Mouse (Mus musculus): ENCODE data around the gene Ttc37.
A peak's percentile ranks its signal among the peaks of the same experiment; 100 is the strongest.

The Ttc37 gene

DNA sequence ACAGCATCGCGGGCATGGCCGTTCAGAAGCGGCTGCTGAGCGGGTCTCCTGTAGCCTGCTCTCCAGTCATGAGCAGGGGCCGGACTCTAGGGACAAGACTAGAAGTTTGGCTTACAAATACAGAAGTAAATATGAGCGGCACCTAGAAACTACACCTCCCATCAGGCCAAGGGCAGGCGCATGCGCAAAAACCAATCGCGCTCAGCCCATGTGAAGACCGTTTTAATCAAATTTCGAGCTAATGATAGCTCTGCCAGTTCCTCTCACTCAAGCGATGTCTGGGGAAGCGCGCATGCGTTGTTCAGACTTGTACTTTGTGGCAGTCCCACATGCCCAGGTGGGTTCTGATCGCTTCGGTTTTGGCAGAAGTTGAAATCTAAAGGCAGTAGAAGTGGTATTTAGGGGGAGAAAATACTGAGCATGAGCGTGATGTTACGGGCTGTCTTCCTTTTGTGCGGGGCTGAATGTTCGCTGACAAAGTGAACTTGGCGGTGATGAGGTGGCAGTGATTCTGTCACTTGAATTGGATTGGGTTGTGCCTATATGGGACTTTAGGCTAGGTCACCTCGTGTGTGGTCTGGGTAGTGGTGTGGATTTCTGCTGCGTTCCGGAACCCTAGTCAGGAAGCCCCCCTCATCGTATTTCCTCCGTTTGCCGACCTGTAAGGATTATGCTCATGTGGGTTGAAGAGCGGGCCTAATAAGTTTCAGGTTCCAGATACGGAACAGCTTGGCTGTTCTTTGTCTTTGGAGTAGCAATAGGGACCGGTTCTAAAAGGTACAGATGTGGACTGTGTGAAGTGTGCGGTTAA lies at the start of gene Ttc37, which contains the start of gene Arsk:
Ttc37 (plus strand) TSS at position 242 of the 811 bp plus-strand sequence.
Arsk (minus strand) TSS at position 168 of the 811 bp plus-strand sequence.
- peak; percentile 88 for DNase-seq (ENCODE audit: low read depth in 1 of 2, low spot score in 2 of 2)

DNA sequence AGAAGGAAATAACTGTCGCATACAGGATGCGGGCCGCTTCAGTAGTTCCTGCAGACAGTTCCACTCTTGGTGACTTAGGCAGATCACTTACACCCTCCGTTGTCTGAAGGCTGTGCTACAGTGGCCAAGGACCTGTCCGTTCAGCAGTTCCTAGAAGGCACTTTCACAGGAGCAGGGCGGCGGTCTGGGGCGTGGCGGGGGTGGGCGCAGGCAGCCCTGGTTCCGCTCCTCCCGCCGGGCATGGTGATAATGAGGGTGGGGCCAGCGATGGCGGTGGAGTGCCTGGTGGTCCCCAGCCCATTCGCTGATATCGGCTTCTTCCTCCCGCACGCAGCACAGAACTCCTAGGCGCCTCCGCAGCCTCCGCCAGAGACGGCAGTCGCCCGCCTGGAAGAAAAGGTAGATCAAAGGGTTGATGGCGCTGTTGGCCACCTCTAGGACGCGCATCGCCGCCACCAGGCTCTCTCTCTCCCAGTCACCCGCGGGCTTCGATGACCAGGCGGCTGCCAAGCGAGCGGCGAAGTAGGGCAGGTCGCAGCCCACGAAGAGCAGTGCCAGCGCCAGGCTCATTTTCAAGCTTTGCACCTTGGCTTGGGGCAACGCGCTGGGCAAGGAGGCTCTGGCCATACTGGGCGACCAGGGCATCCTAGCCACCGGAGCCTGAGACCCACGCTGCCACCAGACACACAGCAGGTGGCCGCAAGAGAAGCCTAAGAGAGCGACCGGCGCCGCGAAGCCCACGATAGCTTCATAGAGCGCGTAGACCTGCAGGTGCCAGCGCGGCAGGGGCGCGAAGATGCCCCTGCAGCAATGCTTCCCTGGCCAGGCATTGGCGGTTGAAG lies 42.9 kb upstream of the Ttc37 start:
- DNase-seq (ENCODE audit: low read depth in 1 of 2, low spot score in 2 of 2), result peak in 1 of 2 experiments; percentile 3

DNA sequence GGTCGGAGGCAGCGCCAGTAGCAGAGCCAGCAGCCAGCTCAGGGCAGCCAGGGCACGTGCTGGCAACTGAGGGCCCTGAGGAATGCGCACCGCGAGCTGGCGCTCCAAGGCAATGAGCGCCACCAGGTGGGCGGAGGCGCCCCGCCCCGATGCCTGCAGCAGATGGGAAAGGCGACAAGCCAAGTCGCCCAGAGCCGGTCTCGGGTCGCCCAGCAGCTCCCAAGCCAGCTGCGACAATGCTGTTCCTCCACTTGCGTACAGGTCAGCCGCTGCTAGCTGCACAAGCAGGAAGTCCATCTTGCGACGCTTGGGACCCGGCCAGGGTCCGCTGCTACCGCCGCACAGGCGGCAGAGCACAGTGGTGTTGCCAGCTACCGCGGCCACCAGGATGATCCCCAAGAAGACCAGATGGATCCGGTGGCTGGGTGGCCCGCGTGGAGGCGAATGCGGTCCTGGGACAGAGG lies 42.2 kb upstream of the Ttc37 start:
- peak; percentile 1 to 13 for DNase-seq (ENCODE audit: low read depth in 1 of 2, low spot score in 2 of 2)

DNA sequence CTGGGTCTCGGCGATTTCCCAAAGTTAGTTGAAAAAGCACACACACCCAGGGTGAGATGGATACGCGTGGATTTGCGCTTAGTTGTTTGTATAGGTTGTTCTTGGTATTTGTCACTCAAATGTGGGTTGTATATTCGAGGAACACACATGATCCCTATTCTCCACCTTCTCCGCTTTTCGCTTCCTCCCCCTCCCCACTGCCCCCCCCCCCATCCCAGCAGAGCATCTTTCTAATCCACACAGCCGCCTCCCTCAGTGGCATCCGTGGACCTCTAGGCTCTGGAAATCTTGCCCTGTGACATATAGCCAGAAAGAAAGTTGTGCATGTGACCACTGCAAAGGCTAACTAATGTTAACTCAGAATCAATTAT lies 41.7 kb upstream of the Ttc37 start, which contains the start of gene Gpr150:
Gpr150 (minus strand) TSS at position 101 of the 371 bp plus-strand sequence.
- DNase-seq (ENCODE audit: low read depth in 1 of 2, low spot score in 2 of 2), result no peak

DNA sequence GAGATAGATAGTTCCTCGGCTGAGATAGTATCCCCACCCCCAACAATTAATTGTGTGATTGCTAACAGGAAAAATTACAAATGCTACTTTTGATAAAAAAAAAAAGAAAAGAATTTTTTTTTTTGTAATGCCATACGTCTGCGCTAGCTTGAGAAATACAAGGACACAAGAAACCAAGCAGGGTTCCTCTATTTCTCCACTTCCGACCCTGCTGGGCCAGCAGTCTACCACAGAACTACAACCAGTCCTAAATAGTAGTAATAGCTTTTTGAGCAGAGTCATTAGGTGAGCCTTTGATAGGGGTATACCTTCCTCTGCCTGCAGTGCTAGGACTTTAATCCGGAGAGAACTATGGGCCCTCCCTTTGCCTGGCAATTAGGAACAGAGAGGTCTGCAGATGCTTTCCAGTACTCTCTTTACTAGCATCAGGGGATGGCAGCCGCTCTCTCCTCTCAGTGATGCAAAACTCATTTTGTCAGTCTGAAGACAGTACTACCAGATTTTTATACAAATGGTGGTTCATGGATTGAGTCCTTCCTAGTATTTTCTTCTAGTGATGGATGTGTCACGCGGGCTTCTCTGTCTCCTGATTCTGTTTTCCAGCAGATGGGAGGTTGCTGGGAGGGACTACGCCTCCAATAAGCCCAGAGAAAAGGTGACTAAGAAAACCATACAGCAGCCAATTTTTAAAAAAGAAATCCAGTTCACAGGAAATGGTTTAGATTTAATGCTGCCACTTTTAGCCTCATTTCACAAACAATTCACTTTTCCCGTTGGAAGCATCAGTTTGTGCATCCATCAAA lies 41.1 kb upstream of the Ttc37 start:
- DNase-seq (ENCODE audit: low read depth in 1 of 2, low spot score in 2 of 2), result no peak

DNA sequence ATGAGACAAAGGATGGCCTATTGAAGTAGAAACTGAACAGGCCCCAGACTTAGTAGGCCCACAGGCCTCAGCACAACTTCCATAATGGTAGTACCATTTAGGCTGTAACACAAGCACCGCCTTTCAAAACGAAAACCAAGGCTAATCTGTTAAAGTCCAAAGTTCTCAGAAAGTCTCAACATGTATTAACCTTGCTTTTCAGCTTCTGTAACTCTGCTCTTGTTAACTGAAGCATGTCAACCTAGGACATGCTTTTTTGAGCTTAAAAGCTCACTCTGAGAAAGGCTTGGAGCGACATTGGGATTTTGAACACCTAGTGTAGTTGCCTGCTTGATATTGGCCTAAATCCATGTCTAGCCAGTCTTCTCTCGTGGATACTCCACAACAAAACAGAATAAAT lies 38.9 kb upstream of the Ttc37 start:
- DNase-seq (ENCODE audit: low read depth in 1 of 2, low spot score in 2 of 2), result no peak

DNA sequence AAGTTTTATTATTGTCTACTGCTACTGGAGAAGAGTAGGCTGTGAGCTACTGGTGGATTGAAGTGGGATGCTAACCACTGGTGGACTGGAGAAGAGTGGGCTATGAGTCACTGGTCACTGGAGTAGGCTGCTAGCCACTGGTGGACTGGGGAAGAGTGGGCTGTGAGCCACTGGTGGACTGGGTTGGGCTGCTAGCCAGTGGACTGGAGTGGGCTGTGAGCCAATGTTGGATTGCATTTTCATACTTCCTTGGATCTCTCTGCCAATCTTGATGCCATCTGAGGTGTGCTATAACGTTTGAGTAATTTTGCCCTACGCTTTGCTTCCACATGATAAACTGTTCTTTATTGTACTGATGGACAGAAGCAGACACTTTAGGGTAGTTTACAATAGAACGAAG lies 36.4 kb upstream of the Ttc37 start:
- DNase-seq (ENCODE audit: low read depth in 1 of 2, low spot score in 2 of 2), result no peak

DNA sequence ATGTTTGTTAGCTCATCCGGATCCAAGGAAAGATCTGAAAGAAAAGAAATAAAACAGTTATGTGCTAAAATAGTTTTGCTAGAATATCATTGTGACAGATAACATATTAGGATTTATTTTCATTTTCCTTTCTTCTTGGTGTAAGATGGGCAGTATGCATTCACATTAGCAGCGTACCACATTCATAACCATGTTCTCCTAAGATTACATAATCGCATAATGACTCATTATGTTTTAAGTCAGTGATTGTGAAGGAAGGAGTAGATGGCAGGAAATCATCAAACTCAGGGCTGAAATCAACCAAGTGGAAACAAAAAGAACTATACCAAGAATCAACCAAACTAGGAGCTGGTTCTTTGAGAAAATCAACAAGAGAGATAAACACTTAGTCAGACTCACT lies 36.0 kb upstream of the Ttc37 start:
- no peak for DNase-seq (ENCODE audit: low read depth in 1 of 2, low spot score in 2 of 2)

DNA sequence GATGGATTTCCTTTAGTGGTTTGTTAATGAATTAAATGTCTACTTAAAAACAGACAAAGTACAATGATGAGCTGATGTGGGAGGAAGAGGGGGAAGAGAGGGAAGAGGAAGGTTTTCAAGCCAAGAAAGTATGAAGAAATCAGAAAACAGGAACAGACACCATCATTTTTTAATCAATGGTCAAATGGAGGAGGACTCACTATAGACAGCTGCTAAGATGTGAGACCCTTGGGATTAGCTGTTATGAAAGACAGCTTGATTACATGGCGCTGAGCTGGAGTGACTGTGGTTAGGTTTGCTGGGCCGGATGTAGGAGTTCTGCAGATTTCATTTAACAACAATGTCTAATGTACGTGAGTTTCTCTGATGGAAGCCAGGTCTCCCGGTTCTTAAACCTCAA lies 35.0 kb upstream of the Ttc37 start:
- DNase-seq (ENCODE audit: low read depth in 1 of 2, low spot score in 2 of 2), result no peak

DNA sequence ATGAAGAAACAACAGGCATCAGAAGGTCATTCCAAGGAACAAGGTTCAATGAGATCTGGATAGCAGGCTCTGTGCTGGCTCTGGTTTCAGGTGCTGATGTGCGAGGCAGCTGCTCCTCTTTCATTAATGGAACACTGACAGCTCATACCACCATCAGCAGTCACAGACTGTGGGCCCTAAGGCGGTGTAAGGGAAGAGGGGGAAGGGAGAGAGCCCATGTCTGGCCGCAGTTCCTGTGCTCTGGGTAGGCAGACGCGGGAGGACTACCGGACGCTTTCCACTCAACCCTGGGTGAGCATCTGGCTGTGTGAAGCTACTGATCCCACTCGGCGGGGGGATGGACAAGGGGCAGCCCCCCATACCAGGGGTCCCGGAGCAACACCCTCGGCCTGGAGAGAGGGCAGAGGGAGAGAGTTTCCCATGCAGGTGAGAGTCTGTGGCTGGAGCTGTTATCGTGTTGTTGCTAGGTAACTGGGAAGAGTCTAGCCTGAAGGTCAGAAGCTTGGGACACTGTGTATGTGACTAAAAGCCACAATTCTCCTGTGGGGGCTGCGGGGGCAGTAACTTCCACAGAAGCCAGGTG lies 34.1 kb upstream of the Ttc37 start:
- DNase-seq (ENCODE audit: low read depth in 1 of 2, low spot score in 2 of 2), result no peak

DNA sequence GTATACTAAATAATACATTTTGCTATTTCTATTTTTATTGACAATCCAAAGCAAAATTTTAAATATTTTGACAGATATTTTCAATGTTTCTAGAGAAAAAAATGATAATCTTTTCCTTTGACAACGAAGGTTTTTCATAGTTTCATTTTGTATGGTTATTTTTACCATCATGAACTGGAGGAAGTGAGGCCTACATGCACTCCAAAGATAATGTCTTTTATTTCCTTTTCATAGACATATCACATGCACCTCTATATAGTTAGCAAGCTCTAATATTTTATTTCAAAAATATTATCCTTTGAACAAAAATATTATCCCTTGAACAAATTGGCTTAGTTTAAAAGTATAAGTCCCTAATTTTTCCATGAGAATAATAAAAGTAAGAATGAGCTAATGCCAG lies 24.2 kb upstream of the Ttc37 start:
- DNase-seq (ENCODE audit: low read depth in 1 of 2, low spot score in 2 of 2), result no peak

DNA sequence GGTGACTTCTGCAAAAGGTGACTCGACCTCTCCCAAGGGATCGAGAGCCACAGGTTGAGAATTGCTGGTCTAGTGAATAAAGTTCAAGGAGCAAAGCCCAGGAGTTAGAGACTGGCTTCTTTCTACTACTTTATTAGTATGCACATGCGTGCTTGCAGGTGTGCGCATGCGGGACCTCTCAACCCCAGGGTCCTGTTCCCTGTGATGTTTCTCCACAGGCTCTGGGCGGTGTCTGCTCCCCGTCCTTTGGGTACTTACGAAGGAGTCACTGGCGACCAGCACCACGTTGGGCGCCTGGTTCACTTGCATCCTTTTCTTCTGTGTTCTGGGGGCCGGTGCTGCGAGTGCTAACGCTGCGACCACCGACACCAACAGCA lies 430 bp upstream of the Ttc37 start:
- DNase-seq (ENCODE audit: low read depth in 1 of 2, low spot score in 2 of 2), result no peak

DNA sequence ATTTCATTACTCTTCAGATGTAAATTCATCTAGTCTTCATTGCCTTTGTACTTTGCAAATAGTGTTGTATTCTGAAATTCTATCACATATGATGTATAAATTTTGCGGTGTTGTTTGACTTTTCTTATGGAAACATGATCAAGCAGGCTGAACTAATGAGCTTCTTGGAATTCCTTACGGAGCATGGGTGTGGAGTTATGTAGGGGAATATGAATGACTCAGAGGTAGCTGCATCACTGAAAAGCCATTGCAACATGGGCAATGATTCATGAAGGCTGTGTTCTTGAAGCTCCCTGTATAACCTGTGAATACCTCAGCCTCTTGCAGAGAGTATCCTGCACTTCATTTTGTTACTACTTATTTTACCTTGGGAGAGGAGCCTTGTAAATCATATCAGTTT lies 3.5 kb downstream of the Ttc37 start:
- DNase-seq (ENCODE audit: low read depth in 1 of 2, low spot score in 2 of 2), result no peak

DNA sequence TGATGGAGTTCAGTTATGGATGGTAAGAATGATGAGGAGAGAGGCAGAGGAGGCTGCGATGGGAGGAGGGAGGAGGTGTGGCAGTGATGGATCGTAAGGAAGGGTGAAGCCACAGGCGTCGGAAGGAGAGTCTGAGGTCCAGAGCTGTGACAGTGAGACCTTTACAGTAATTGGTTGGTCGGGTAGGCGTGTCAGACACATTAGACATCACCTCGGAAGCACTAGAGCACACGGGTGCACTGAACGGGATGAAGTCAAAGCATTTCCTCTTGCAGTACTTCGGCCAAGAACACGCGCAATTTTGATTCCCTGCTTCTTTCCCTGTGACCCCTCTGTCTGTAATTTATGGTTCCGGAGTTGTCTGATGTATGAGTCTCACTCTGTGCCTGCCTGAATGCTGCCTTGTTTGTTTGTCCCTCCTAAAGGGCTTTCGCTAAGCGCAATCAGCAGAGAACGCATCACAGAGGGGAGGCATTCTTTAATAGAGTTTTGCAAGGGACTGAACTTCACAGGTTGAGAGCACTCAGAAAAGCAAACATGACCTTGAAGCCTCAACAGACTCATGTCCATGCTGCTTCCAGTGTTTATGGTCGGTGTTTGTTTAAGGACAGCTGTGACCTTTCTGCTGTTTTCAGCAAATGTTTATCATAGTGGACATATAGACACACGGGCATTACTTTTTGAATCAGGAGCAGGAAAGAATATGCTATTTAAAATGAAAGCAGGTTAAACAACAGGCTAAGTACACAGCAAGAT lies 10.7 kb downstream of the Ttc37 start:
- DNase-seq (ENCODE audit: low read depth in 1 of 2, low spot score in 2 of 2), result no peak

DNA sequence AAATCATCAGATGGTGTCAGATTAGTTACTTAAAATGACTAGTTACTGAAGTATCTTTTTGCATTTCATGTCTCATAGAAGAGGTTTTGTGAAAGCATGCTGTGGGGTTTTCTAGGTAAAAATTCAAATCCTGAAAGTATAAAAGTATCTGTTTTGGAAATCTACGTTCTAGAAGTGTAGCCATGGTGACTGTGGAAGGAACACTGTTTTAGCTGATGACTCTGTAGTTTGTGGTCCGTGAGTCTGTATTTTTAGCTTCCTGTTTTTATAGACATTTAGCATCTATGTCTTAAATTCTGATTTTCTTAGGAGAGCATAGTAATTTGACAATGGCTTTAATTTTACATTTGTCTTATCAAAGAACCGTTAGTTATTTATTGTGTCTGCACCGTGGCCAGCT lies 30.3 kb downstream of the Ttc37 start:
- DNase-seq (ENCODE audit: low read depth in 1 of 2, low spot score in 2 of 2), result no peak

DNA sequence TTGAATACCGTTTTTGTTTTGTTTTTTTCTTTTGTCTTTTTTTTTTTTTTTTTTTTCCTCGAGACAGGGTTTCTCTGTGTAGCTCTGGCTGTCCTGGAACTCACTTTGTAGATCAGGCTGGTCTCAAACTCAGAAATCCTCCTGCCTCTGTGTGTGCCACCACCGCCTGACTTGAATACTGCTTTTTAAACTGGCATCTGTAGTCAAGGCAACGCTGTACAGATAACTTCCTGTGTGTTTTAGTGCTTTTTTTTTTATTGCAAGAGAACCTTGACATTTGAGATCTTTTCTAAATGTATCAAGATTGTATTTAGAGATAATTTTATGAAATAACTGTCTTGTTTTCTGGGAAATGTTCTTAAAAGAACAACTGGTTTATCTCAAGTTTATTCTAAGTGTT lies 33.9 kb downstream of the Ttc37 start:
- DNase-seq (ENCODE audit: low read depth in 1 of 2, low spot score in 2 of 2), result no peak

DNA sequence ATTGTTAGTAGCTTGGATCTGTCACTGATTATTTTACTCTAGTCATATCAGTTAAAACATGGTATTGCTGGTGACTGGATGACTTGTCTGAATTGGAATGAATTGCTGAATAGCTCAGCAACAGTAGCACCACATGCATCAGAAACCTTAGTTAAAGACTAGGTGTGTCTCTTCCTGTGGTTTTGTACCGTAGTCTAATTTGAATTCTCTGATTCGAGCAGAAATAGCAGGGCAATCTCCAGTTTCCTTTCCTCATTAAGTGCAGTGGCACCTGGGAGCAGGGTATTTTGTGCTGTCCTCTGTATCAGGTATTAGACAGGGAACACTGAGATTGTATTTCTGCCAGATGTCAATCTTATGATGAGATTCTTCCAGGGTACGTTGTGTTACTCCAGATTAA lies 40.3 kb downstream of the Ttc37 start:
- no peak for DNase-seq (ENCODE audit: low read depth in 1 of 2, low spot score in 2 of 2)

DNA sequence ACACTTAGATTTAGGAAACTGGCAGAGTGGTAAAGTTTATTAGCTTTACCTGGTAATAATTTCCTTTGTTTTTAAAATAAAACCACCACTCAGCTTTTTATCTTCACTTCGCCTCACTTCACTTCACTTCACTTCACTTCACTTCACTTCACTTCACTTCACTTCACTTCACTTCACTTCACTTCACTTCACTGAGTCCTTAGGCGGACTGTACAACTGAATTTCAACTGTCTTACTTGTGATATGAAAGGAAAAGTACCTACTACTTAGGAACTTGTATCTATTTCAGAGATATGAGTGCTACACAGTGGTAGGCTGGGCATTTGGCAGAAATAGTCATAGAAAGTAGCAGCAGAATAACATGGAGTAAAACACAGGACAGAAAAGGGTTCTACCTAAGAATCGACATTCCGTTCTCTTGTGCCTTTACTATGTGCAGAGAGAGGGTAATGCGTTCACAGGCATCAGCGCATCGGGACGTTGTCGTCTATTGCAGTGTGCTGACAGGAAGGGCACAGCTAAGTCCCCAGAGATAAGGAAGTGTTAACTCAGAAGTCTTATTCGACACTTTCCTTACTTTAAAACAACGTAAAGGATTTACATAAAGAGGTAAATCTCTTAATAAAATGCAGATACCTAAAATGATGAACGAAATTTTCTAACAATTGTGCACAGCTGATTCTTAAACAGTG lies 42.7 kb downstream of the Ttc37 start:
- DNase-seq (ENCODE audit: low read depth in 1 of 2, low spot score in 2 of 2), result no peak

DNA sequence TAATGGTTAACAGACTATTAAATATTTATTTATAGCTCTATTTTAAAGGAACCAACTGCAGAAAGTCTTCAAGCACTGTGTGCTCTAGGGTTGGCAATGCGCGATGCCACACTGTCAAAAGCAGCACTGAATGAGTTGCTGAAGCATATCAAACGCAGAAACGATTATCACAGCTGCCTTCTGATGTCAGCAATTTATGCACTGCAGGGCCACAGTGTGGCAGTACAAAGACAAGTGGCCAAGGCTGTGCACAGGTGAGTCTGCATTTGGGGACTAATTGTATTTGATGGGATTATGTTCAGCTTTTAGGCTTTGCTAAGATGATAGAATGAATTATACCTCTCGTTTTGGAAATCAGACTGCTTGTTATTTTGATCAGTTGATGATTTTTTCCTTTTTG lies 51.9 kb downstream of the Ttc37 start:
- no peak for DNase-seq (ENCODE audit: low read depth in 1 of 2, low spot score in 2 of 2)

DNA sequence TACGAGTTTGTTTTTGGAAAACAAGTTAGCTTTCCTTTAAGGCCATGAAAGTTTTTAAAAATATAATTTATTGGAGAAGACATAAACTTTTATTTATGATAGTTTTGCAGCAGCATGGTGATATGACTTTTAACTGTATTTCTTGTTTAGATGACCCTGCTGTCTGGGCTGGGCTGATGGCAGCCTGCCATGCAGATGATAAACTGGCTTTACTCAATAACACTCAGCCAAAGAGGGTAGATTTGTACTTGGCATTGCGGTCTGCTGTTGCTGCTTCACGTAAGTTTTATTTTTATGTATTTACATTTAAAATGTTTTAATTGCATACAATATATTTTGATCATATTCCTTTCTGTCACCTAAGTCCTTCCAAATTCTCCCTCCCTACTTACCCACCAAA lies 58.6 kb downstream of the Ttc37 start:
- no peak for DNase-seq (ENCODE audit: low read depth in 1 of 2, low spot score in 2 of 2)
